Mouse (Mus musculus) myocyte (in vitro differentiated cells): ENCODE data around the gene Ssh2. TPM values are rescaled to one million over a fixed set of nuclear protein-coding genes. Genes with fewer than 3 reads are reported as not detected.

Experiments used
- H3K27me3 ChIP-seq: one replicate; pipeline ENCODE4 v1.6.1; 2011; ENCODE audit not compliant: control insufficient read depth, insufficient read depth, insufficient read length
- H3K36me3 ChIP-seq: one replicate; pipeline ENCODE4 v1.6.1; 2011; ENCODE audit not compliant: control insufficient read depth, insufficient read depth
- H3K4me2 ChIP-seq: one replicate; pipeline ENCODE4 v1.6.1; 2011; ENCODE audit warnings: low read depth, control low read depth
- H3K4me3 ChIP-seq: one replicate; pipeline ENCODE4 v1.5.1; 2011; ENCODE audit warnings: mild to moderate bottlenecking, control low read depth, moderate library complexity
- H3K79me2 ChIP-seq: one replicate; pipeline ENCODE4 v1.6.1; 2011; ENCODE audit not compliant: control insufficient read depth, insufficient read depth
- H3ac ChIP-seq: one replicate; pipeline ENCODE4 v1.6.1; 2011; ENCODE audit not compliant: control insufficient read depth, insufficient read length
- CEBPB ChIP-seq: IDR thresholded peaks from 2 replicates; pipeline ENCODE4 v1.6.1; 2011; ENCODE audit warnings: mild to moderate bottlenecking, moderate library complexity; ENCODE audit not compliant: poor library complexity, insufficient read depth, severe bottlenecking
- E2F4 ChIP-seq: IDR thresholded peaks from one replicate; pipeline ENCODE4 v1.6.1; 2011; ENCODE audit warnings: mild to moderate bottlenecking, control low read depth, moderate library complexity; ENCODE audit not compliant: insufficient read depth
- MAX ChIP-seq: IDR thresholded peaks from one replicate; pipeline ENCODE4 v1.6.1; 2011; ENCODE audit warnings: low read depth, mild to moderate bottlenecking, control low read depth
- MYOD1 ChIP-seq, 3 experiments: IDR thresholded peaks; one replicate each; pipeline ENCODE4 v1.6.1; 2011; ENCODE audit warnings: control low read depth in 2 of 3, low read depth in 2 of 3, mild to moderate bottlenecking in 2 of 3, moderate library complexity in 1 of 3; ENCODE audit not compliant: insufficient read length in 2 of 3, control insufficient read depth in 1 of 3
- MYOG ChIP-seq, 3 experiments: IDR thresholded peaks; one replicate each; pipeline ENCODE4 v1.6.1; 2011; ENCODE audit warnings: control low read depth in 2 of 3, low read depth in 2 of 3, mild to moderate bottlenecking in 2 of 3; ENCODE audit not compliant: insufficient read length in 2 of 3, control insufficient read depth in 1 of 3, insufficient read depth in 1 of 3
- POLR2A ChIP-seq: IDR thresholded peaks from one replicate; pipeline ENCODE4 v1.6.1; 2011; ENCODE audit warnings: low read depth, mild to moderate bottlenecking, control low read depth, moderate library complexity; ENCODE audit not compliant: insufficient read length
- POLR2AphosphoS2 ChIP-seq: IDR thresholded peaks from one replicate; pipeline ENCODE4 v1.6.1; 2011; ENCODE audit warnings: low read depth, control low read depth; ENCODE audit not compliant: insufficient read length
- REST ChIP-seq: IDR thresholded peaks from one replicate; pipeline ENCODE4 v1.6.1; 2011; ENCODE audit warnings: mild to moderate bottlenecking, control low read depth, moderate library complexity; ENCODE audit not compliant: insufficient read depth, insufficient read length
- SRF ChIP-seq: IDR thresholded peaks from one replicate; pipeline ENCODE4 v1.6.1; 2011; ENCODE audit warnings: low read depth; ENCODE audit not compliant: control insufficient read depth, insufficient read length
- TCF12 ChIP-seq: IDR thresholded peaks from one replicate; pipeline ENCODE4 v1.6.1; 2011; ENCODE audit warnings: mild to moderate bottlenecking, control low read depth; ENCODE audit not compliant: poor library complexity, insufficient read depth, severe bottlenecking
- TCF3 ChIP-seq: IDR thresholded peaks from one replicate; pipeline ENCODE4 v1.6.1; 2011; ENCODE audit warnings: low read depth, control low read depth; ENCODE audit not compliant: insufficient read length
- USF1 ChIP-seq: IDR thresholded peaks from one replicate; pipeline ENCODE4 v1.6.1; 2011; ENCODE audit warnings: low read depth, mild to moderate bottlenecking, control low read depth, moderate library complexity
- polyA plus RNA-seq: library from polyadenylated mRNA; unstranded; fragments of >200 nt; fragmentation: generic; extraction: Trizol; gene quantifications from one replicate; pipeline ENCODE4 v1.2.1, GENCODE M21; 2012; ENCODE audit warnings: missing spikeins

The Ssh2 gene
- polyA plus RNA-seq, 1 experiment = 4.8 TPM

GRCm38 (mm10) chr11:77466544-77466943, 250.5 kb downstream of the Ssh2 start:
- Histone ChIP-seq H3K4me3 (no peak overlapping the region), H3K4me2 (no peak overlapping the region), H3K36me3 (no peaks in the 10 kb centered on the region), H3K79me2 (no peaks in the 10 kb centered on the region), H3K27me3 (no peaks in the 10 kb centered on the region), H3ac (no peak overlapping the region)
- no peak for TF ChIP-seq MYOG (IDR thresholded peaks at IDR 0.05; ENCODE audit: control insufficient read depth in 1 of 3, insufficient read depth in 1 of 3, insufficient read length in 2 of 3, low read depth in 2 of 3)
- no peak for TF ChIP-seq CEBPB
- no peak for TF ChIP-seq TCF3
- TF ChIP-seq TCF12 = no peak
- no peak for TF ChIP-seq MYOD1 (IDR thresholded peaks at IDR 0.05; ENCODE audit: control insufficient read depth in 1 of 3, insufficient read length in 2 of 3, low read depth in 2 of 3)
- TF ChIP-seq E2F4 = no peak
- no peak for TF ChIP-seq SRF
- no peak for TF ChIP-seq REST
- TF ChIP-seq MAX = no peak
- no peak for TF ChIP-seq USF1
- no peak for TF ChIP-seq POLR2AphosphoS2
- no peak for TF ChIP-seq POLR2A

- Histone ChIP-seq H3K4me3 (no peak overlapping the region), H3K36me3 (peaks cover 3% of the 10 kb centered on the region), H3K4me2 (no peak overlapping the region), H3K27me3 (no peaks in the 10 kb centered on the region), H3ac (no peak overlapping the region), H3K79me2 (no peaks in the 10 kb centered on the region)
- TF ChIP-seq REST (no peak), SRF (no peak), POLR2AphosphoS2 (peak; percentile 14)
Measured at GRCm38 (mm10) chr11:77467157-77467556, 251.1 kb downstream of the Ssh2 start.

DNA sequence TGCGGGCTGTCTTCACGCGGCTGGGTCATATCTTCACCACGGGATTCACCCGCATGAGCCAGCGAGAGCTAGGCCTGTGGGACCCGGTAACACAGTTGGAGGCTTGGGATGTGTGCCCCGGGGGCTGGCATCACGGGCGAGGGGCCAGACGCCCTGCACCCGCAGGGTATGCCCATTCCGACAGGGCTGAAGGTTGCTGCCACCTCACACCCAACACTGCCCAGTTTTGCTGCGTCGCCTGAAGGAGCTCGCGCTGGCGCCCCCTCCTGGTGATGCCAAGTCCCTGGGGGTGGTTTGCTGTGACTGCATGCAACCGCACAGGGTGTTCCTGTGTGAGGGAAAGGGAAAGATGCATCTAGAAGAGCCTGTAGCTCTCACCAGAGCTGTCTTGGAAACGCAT, 251.7 kb downstream of the Ssh2 start:
- no peak overlapping the region for H3K4me2 ChIP-seq

DNA sequence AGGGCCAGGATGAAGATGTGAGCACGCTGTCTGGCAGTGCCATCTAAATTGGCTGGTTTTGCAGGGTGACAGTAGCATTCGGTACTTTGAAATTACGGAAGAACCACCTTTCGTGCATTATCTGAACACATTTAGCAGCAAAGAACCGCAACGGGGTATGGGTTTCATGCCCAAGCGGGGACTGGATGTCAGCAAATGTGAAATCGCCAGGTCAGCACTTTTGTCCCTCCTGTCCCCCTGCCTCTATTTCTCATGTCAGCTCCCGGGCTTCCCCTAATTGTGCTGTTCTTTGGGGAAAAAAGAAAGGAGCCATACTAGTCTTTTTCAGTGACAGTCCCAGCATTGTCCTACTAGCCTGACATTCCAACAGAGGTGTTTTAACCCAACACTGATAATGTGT, 252.3 kb downstream of the Ssh2 start:
- H3K79me2 ChIP-seq = no peaks in the 10 kb centered on the region
- peaks cover 4% of the 10 kb centered on the region for H3K36me3 ChIP-seq
- no peak for TF ChIP-seq SRF
- no peak overlapping the region for H3ac ChIP-seq
- no peak overlapping the region for H3K4me3 ChIP-seq
- H3K4me2 ChIP-seq = no peak overlapping the region
- no peaks in the 10 kb centered on the region for H3K27me3 ChIP-seq

More for the DNA sequence above, 251.7 kb downstream of the Ssh2 start:
- Histone ChIP-seq H3K79me2 (no peaks in the 10 kb centered on the region), H3K4me3 (no peak overlapping the region), H3ac (no peak overlapping the region), H3K36me3 (peaks cover 4% of the 10 kb centered on the region), H3K27me3 (no peaks in the 10 kb centered on the region)
- TF ChIP-seq CEBPB = no peak
- peak; percentile 13 for TF ChIP-seq POLR2AphosphoS2

GRCm38 (mm10) chr11:77471407-77471806, 255.3 kb downstream of the Ssh2 start:
- TF ChIP-seq REST (no peak), TCF12 (no peak), CEBPB (no peak), USF1 (no peak), MAX (no peak), MYOD1 (IDR thresholded peaks at IDR 0.05; ENCODE audit: control insufficient read depth in 1 of 3, insufficient read length in 2 of 3, low read depth in 2 of 3) (no peak), MYOG (IDR thresholded peaks at IDR 0.05; ENCODE audit: control insufficient read depth in 1 of 3, insufficient read depth in 1 of 3, insufficient read length in 2 of 3, low read depth in 2 of 3) (no peak), SRF (no peak), TCF3 (no peak)
- Histone ChIP-seq H3ac (no peak overlapping the region), H3K36me3 (peaks cover 4% of the 10 kb centered on the region)

DNA sequence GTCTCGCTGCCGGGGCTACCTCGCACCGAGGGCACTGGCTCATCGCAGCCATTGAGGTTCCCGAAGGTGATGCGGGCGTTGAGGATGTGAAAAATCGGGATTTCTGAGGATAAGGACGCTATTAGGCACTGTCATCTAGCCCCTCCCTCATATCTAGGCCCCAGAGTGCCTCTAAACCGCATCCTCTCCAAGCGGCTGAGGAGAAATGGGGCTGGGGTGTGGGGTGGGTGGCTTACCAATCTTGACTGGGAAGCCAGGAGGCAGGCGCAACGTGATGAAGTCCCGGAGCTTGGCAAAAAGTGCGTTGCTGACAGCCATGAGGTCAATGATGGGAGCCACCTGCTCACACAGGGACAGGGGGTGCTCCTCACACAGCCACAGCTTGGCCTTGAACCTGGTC, 256.7 kb downstream of the Ssh2 start:
- Histone ChIP-seq H3K36me3 (peaks cover 4% of the 10 kb centered on the region), H3ac (no peak overlapping the region), H3K4me3 (no peak overlapping the region), H3K79me2 (no peaks in the 10 kb centered on the region), H3K4me2 (no peak overlapping the region), H3K27me3 (no peaks in the 10 kb centered on the region)
- no peak for TF ChIP-seq USF1
- no peak for TF ChIP-seq MYOG (IDR thresholded peaks at IDR 0.05; ENCODE audit: control insufficient read depth in 1 of 3, insufficient read depth in 1 of 3, insufficient read length in 2 of 3, low read depth in 2 of 3)
- no peak for TF ChIP-seq POLR2A
- no peak for TF ChIP-seq MYOD1 (IDR thresholded peaks at IDR 0.05; ENCODE audit: control insufficient read depth in 1 of 3, insufficient read length in 2 of 3, low read depth in 2 of 3)
- no peak for TF ChIP-seq E2F4
- no peak for TF ChIP-seq SRF
- no peak for TF ChIP-seq POLR2AphosphoS2
- TF ChIP-seq MAX = no peak
- no peak for TF ChIP-seq TCF3
- TF ChIP-seq TCF12 = no peak
- no peak for TF ChIP-seq CEBPB
- no peak for TF ChIP-seq REST

More at GRCm38 (mm10) chr11:77471407-77471806, 255.3 kb downstream of the Ssh2 start:
- Histone ChIP-seq H3K4me3 (no peak overlapping the region), H3K4me2 (no peak overlapping the region), H3K27me3 (no peaks in the 10 kb centered on the region), H3K79me2 (no peaks in the 10 kb centered on the region)
